Mouse (Mus musculus) gastrocnemius, adult 8-10 months (tissue): ENCODE data around the gene Fam219b. TPM values are rescaled to one million over a fixed set of nuclear protein-coding genes. Genes with fewer than 3 reads are reported as not detected.

Experiments used
- DNase-seq, 2 experiments: peaks; one replicate each; pipeline ENCODE4 v3.0.0; 2022; ENCODE audit warnings: low spot score in 2 of 2
- total RNA-seq, 4 experiments: library from RNA; stranded (reverse); gene quantifications; 2 replicates each; pipeline ENCODE4 v1.2.4; 2022

Gene Fam219b
- total RNA-seq, 4 experiments from 2014 or later: 4.3 to 6.5 (median 5.5) TPM

- peak in 1 of 2 experiments; percentile 25 for DNase-seq
These were observed 25.6 kb downstream of the Fam219b start for GRCm38 (mm10) chr9:57562896-57563372.

- no peak for DNase-seq
These were observed 27.3 kb downstream of the Fam219b start for GRCm38 (mm10) chr9:57564609-57565008.

GRCm38 (mm10) chr9:57565741-57566221 lies 28.5 kb downstream of the Fam219b start:
- no peak for DNase-seq

- DNase-seq: no peak
These were observed 29.5 kb downstream of the Fam219b start for GRCm38 (mm10) chr9:57566846-57567245.

GRCm38 (mm10) chr9:57568500-57568899 lies 31.2 kb downstream of the Fam219b start:
- peak; percentile 63 to 64 for DNase-seq

- no peak for DNase-seq
These were observed 37.1 kb downstream of the Fam219b start for GRCm38 (mm10) chr9:57574397-57574796.

- no peak for DNase-seq
These were observed 38.2 kb downstream of the Fam219b start for GRCm38 (mm10) chr9:57575577-57575976.

GRCm38 (mm10) chr9:57577144-57577849 lies 40.0 kb downstream of the Fam219b start:
- no peak for DNase-seq

GRCm38 (mm10) chr9:57584991-57585390 lies 47.7 kb downstream of the Fam219b start:
- no peak for DNase-seq

- DNase-seq: peak; percentile 50 to 68
These were observed 52.1 kb downstream of the Fam219b start, which contains the start of gene Ulk3 for GRCm38 (mm10) chr9:57589224-57590126. TSS of gene Ulk3 (plus strand) at chr9:57589452.

GRCm38 (mm10) chr9:57590726-57591125 lies 53.4 kb downstream of the Fam219b start:
- no peak for DNase-seq

Other genes starting within 250 kb of the Fam219b start
- 10 to 100 TPM in 1 of 4 experiments, 1 to 10 TPM in 3; 7.0 to 10.8 (median 7.6) TPM for gene Ppcdc, start 97.4 kb upstream of the Fam219b start, total RNA-seq
- 1 to 10 TPM in 1 of 4 experiments, under 1 TPM in 3; 0.34 to 1.3 (median 0.76) TPM for gene Scamp5, start 69.5 kb upstream of the Fam219b start, total RNA-seq
- gene Rpp25, start 33.5 kb upstream of the Fam219b start, total RNA-seq: not detected
- 1,000 to 10,000 TPM; 1,141 to 1,247 (median 1,173) TPM for gene Cox5a, start 16.3 kb upstream of the Fam219b start, total RNA-seq
- 10 to 100 TPM; 71.2 to 89.3 (median 74.4) TPM for gene Mpi, start 15.2 kb downstream of the Fam219b start, total RNA-seq
- 10 to 100 TPM; 35.5 to 42.9 (median 37.1) TPM for gene Scamp2, start 23.4 kb downstream of the Fam219b start, total RNA-seq
- gene Ulk3, start 51.9 kb downstream of the Fam219b start, total RNA-seq: 1 to 10 TPM; 3.3 to 4.8 (median 4.2) TPM
- gene Cplx3, start 68.8 kb downstream of the Fam219b start, total RNA-seq: not detected
- not detected for gene Lman1l, start 83.2 kb downstream of the Fam219b start, total RNA-seq
- gene Csk, start 116.1 kb downstream of the Fam219b start, total RNA-seq: 10 to 100 TPM in 1 of 4 experiments, 1 to 10 TPM in 3; 8.0 to 10.5 (median 8.8) TPM
- gene Cyp1a2, start 146.2 kb downstream of the Fam219b start, total RNA-seq: not detected
- gene Cyp1a1, start 150.4 kb downstream of the Fam219b start, total RNA-seq: under 1 TPM; 0.41 to 0.60 (median 0.52) TPM
- gene Edc3, start 171.0 kb downstream of the Fam219b start, total RNA-seq: 1 to 10 TPM; 4.8 to 6.7 (median 6.3) TPM
- 10 to 100 TPM; 41.4 to 61.1 (median 44.6) TPM for gene Clk3, start 228.3 kb downstream of the Fam219b start, total RNA-seq